Mouse (Mus musculus): Measurements from ENCODE around the gene Olfr1423. TPM values are rescaled to one million over a fixed set of nuclear protein-coding genes. Genes with fewer than 3 reads are reported as not detected.

The Olfr1423 gene
- total RNA-seq, 1 experiment = 0.27 TPM

DNA sequence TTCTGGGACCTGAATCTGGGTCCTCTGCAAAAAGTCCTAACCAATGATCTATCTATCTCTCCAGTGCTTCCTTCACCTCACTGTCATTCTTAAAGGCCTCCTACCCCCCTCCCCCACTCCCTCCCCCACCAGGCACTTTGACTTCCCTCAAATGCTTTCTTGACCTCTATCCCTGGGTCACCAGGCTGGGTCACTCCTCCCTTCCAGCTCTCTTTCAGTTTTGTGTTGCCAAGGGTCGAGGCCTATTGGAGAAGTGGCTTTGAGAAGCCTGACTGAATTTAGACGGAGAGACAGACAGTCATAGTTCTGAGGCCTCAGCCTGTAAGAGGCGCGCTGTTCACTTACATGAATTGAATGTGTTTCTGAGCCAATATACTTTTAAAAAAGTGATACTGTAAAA lies 24.9 kb downstream of the Olfr1423 start:
- H3K9ac ChIP-seq (ENCODE audit: insufficient read depth, low read depth, low read length, poor library complexity, severe bottlenecking) = no peak overlapping the region
- in situ Hi-C loops (cut with MboI; ENCODE audit: low sequenced_read_pairs in 2 of 2, unreplicated experiment in 2 of 2) = loop anchor here in 1 of 2 experiments (25.0 kb wide), 1 partner anchor 771 kb away; the partner anchor contains the start of genes Lpxn and Zfp91
- H3K36me3 ChIP-seq (ENCODE audit: control insufficient read depth, insufficient read depth, low read length, poor library complexity, severe bottlenecking) = no peaks in the 10 kb centered on the region

DNA sequence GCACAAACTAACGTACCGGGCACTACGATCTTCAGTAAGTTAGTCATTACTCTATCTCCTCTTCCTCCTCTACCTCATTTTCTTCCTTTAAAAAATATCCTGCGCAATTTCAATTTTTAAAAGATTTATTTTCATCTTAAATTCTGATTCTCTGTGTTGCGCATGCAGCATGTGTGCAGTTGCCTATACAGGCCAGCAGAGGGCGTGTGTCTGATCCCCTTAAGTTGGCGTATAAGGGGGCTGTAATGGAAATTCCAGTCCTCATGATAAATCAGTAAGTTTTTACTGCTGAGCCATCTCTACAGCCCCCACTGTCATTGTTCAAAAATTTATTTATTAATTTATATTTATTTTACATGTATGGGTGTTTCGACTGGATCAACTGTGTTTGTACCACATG lies 25.4 kb downstream of the Olfr1423 start:
- H3K9me3 ChIP-seq (ENCODE audit: control insufficient read depth, insufficient read depth, low read depth, low read length) = no peaks in the 10 kb centered on the region
- H3K36me3 ChIP-seq (ENCODE audit: control insufficient read depth, insufficient read depth, low read length, poor library complexity, severe bottlenecking) = no peaks in the 10 kb centered on the region
- no peak overlapping the region for H3K27ac ChIP-seq (ENCODE audit: insufficient read depth, low read depth, low read length, poor library complexity, severe bottlenecking)
- no peak for DNase-seq (ENCODE audit: low read depth, low spot score)
- TF ChIP-seq ZC3H11A (IDR thresholded peaks at IDR 0.05; ENCODE audit: borderline replicate concordance, low read depth, low read length) = no peak
- TF ChIP-seq ZNF384 (IDR thresholded peaks at IDR 0.05; ENCODE audit: low read depth, low read length) = no peak
- TF ChIP-seq MAFK (IDR thresholded peaks at IDR 0.05; ENCODE audit: insufficient read depth, low read depth, low read length) = no peak
- no peak for TF ChIP-seq HCFC1 (IDR thresholded peaks at IDR 0.05; ENCODE audit: borderline replicate concordance, insufficient read depth, low read length)
- TF ChIP-seq CHD2 (IDR thresholded peaks at IDR 0.05; ENCODE audit: low read depth, low read length) = no peak
- no peak overlapping the region for H3K9ac ChIP-seq (ENCODE audit: insufficient read depth, low read depth, low read length, poor library complexity, severe bottlenecking)
- in situ Hi-C loops (cut with MboI; ENCODE audit: low sequenced_read_pairs in 2 of 2, unreplicated experiment in 2 of 2) = loop anchor here in 1 of 2 experiments (25.0 kb wide), 1 partner anchor 772 kb away; the partner anchor contains the start of genes Lpxn and Zfp91
- H3K4me1 ChIP-seq (ENCODE audit: control insufficient read depth in 2 of 2, insufficient read depth in 2 of 2, low read length in 2 of 2, poor library complexity in 1 of 2) = peaks cover 0 to 12% of the 10 kb centered on the region in 2 experiments; a peak in 1 of 4 replicates
- no peak overlapping the region for H3K4me3 ChIP-seq (ENCODE audit: insufficient read depth in 1 of 2, low read depth in 1 of 2, low read length in 2 of 2, poor library complexity in 1 of 2, severe bottlenecking in 1 of 2)

More for the DNA sequence above, 24.9 kb downstream of the Olfr1423 start:
- Histone ChIP-seq H3K9me3 (ENCODE audit: control insufficient read depth, insufficient read depth, low read depth, low read length) (no peaks in the 10 kb centered on the region), H3K4me3 (ENCODE audit: insufficient read depth in 1 of 2, low read depth in 1 of 2, low read length in 2 of 2, poor library complexity in 1 of 2, severe bottlenecking in 1 of 2) (no peak overlapping the region), H3K4me1 (ENCODE audit: control insufficient read depth in 2 of 2, insufficient read depth in 2 of 2, low read length in 2 of 2, poor library complexity in 1 of 2) (peaks cover 0 to 12% of the 10 kb centered on the region in 2 experiments; a peak in 1 of 4 replicates), H3K27ac (ENCODE audit: insufficient read depth, low read depth, low read length, poor library complexity, severe bottlenecking) (no peak overlapping the region)
- TF ChIP-seq ZC3H11A (IDR thresholded peaks at IDR 0.05; ENCODE audit: borderline replicate concordance, low read depth, low read length) (no peak), CHD2 (IDR thresholded peaks at IDR 0.05; ENCODE audit: low read depth, low read length) (no peak), HCFC1 (IDR thresholded peaks at IDR 0.05; ENCODE audit: borderline replicate concordance, insufficient read depth, low read length) (no peak), ZNF384 (IDR thresholded peaks at IDR 0.05; ENCODE audit: low read depth, low read length) (no peak), MAFK (IDR thresholded peaks at IDR 0.05; ENCODE audit: insufficient read depth, low read depth, low read length) (no peak)
- no peak for DNase-seq (ENCODE audit: low read depth, low spot score)

DNA sequence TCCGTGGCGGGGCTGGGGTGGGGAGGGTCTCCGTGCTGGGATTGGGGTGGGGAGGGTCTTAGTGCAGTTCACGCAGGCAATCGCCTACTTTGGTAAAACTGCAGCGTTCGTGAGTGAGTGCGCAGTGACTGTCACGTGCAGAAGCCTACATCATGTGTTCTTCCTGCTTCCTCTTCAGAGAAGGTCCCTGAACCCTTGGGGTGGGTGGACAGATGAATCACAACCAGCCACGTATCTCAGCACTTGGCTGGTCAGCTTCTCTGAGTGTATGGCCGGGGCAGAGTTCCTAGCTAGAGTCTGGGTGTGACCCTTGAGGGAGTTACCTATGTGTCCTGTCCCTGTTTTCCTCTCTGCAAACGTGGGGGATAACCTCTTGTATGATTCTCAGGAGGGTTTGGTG lies 27.9 kb downstream of the Olfr1423 start:
- in situ Hi-C loops (cut with MboI; ENCODE audit: low sequenced_read_pairs in 2 of 2, unreplicated experiment in 2 of 2) = loop anchor here in 1 of 2 experiments (25.0 kb wide), 1 partner anchor 774 kb away; the partner anchor contains the start of genes Lpxn and Zfp91
- Histone ChIP-seq H3K36me3 (ENCODE audit: control insufficient read depth, insufficient read depth, low read length, poor library complexity, severe bottlenecking) (no peaks in the 10 kb centered on the region), H3K4me1 (ENCODE audit: control insufficient read depth in 2 of 2, insufficient read depth in 2 of 2, low read length in 2 of 2, poor library complexity in 1 of 2) (peaks cover 0 to 9% of the 10 kb centered on the region in 2 experiments; a peak in 1 of 4 replicates), H3K4me3 (ENCODE audit: insufficient read depth in 1 of 2, low read depth in 1 of 2, low read length in 2 of 2, poor library complexity in 1 of 2, severe bottlenecking in 1 of 2) (peak overlapping the region; percentile 25 to 52; a peak in 3 of 4 replicates), H3K9me3 (ENCODE audit: control insufficient read depth, insufficient read depth, low read depth, low read length) (no peaks in the 10 kb centered on the region), H3K27ac (ENCODE audit: insufficient read depth, low read depth, low read length, poor library complexity, severe bottlenecking) (no peak overlapping the region), H3K9ac (ENCODE audit: insufficient read depth, low read depth, low read length, poor library complexity, severe bottlenecking) (peak overlapping the region; percentile 30; the same call in 1 of the 2 replicates)
- TF ChIP-seq CHD2 (IDR thresholded peaks at IDR 0.05; ENCODE audit: low read depth, low read length) = no peak
- TF ChIP-seq ZC3H11A (IDR thresholded peaks at IDR 0.05; ENCODE audit: borderline replicate concordance, low read depth, low read length) = no peak
- no peak for TF ChIP-seq MAFK (IDR thresholded peaks at IDR 0.05; ENCODE audit: insufficient read depth, low read depth, low read length)
- TF ChIP-seq HCFC1 (IDR thresholded peaks at IDR 0.05; ENCODE audit: borderline replicate concordance, insufficient read depth, low read length) = no peak
- TF ChIP-seq ZNF384 (IDR thresholded peaks at IDR 0.05; ENCODE audit: low read depth, low read length) = no peak
- DNase-seq (ENCODE audit: low read depth, low spot score) = no peak

DNA sequence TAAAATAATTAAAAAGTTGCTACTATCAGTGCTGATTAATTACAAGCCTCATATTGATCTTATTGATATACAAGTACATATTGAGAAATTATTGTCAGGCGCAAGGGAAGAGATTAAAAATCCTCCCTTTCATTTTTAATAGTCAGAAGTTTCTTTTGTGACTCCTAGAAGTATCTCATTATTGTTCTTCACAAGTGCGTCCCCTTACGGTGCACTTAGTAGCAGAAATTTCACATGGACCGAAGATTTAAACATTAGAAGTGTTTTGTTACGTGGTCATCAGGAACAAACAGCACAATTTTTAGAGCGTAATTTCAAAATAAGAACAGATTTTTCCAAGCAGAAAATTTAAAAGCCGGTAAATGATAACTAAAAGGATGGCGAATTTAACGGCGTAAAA lies 28.5 kb downstream of the Olfr1423 start:
- peak overlapping the region; percentile 52 to 68 for H3K4me3 ChIP-seq (ENCODE audit: insufficient read depth in 1 of 2, low read depth in 1 of 2, low read length in 2 of 2, poor library complexity in 1 of 2, severe bottlenecking in 1 of 2)
- H3K27ac ChIP-seq (ENCODE audit: insufficient read depth, low read depth, low read length, poor library complexity, severe bottlenecking) = no peak overlapping the region
- H3K36me3 ChIP-seq (ENCODE audit: control insufficient read depth, insufficient read depth, low read length, poor library complexity, severe bottlenecking) = no peaks in the 10 kb centered on the region
- no peak for TF ChIP-seq ZC3H11A (IDR thresholded peaks at IDR 0.05; ENCODE audit: borderline replicate concordance, low read depth, low read length)
- no peak for TF ChIP-seq MAFK (IDR thresholded peaks at IDR 0.05; ENCODE audit: insufficient read depth, low read depth, low read length)
- no peak for TF ChIP-seq ZNF384 (IDR thresholded peaks at IDR 0.05; ENCODE audit: low read depth, low read length)
- no peak for TF ChIP-seq HCFC1 (IDR thresholded peaks at IDR 0.05; ENCODE audit: borderline replicate concordance, insufficient read depth, low read length)
- TF ChIP-seq CHD2 (IDR thresholded peaks at IDR 0.05; ENCODE audit: low read depth, low read length) = no peak
- in situ Hi-C loops (cut with MboI; ENCODE audit: low sequenced_read_pairs in 2 of 2, unreplicated experiment in 2 of 2) = loop anchor here in 1 of 2 experiments (25.0 kb wide), 1 partner anchor 775 kb away; the partner anchor contains the start of genes Lpxn and Zfp91
- H3K9ac ChIP-seq (ENCODE audit: insufficient read depth, low read depth, low read length, poor library complexity, severe bottlenecking) = no peak overlapping the region
- H3K9me3 ChIP-seq (ENCODE audit: control insufficient read depth, insufficient read depth, low read depth, low read length) = no peaks in the 10 kb centered on the region
- peaks cover 0 to 6% of the 10 kb centered on the region in 2 experiments; a peak in 1 of 4 replicates for H3K4me1 ChIP-seq (ENCODE audit: control insufficient read depth in 2 of 2, insufficient read depth in 2 of 2, low read length in 2 of 2, poor library complexity in 1 of 2)
- no peak for DNase-seq (ENCODE audit: low read depth, low spot score)

Data from ES-E14 (cell line).